Mouse (Mus musculus): ENCODE data around the gene Gfm2. TPM values are rescaled to one million over a fixed set of nuclear protein-coding genes. Genes with fewer than 3 reads are reported as not detected.
A peak's percentile ranks its signal among the peaks of the same experiment; 100 is the strongest.
"Not testable (repeated sequence)": the region's sequence is repeated elsewhere in the genome, so short reads cannot be mapped to it uniquely, and the experiment has no call there.

Gfm2 gene
- total and polyA plus RNA-seq, 2 experiments from 2014 or later, result 21.4 to 23.3 TPM

- Histone ChIP-seq H3K36me3 (ENCODE audit: insufficient read depth, low read length) (0 out of 2 replicates have a peak, but pooled peaks cover 9% of the 10 kb centered on the region), H3K4me3 (ENCODE audit: low read length) (no peak overlapping the region), H3K27me3 (ENCODE audit: insufficient read depth, low read length) (no peaks in the 10 kb centered on the region), H3K4me2 (ENCODE audit: low read depth, low read length) (no peak overlapping the region), H3K4me1 (ENCODE audit: insufficient read depth, low read length) (no peaks in the 10 kb centered on the region), H3K9ac (replicated peaks; ENCODE audit: low read length) (no peak overlapping the region), H3K9me3 (ENCODE audit: low read length) (no peaks in the 10 kb centered on the region), H3K27ac (no peak overlapping the region)
- WGBS, result 89% methylated on average over 4 of the region's 4 CpGs
- no peak for TF ChIP-seq CTCF (IDR thresholded peaks at IDR 0.05; ENCODE audit: low read depth)
- DNase-seq (ENCODE audit: low spot score) (no peak), ATAC-seq (no peak)
These were observed 28.7 kb upstream of the Gfm2 start for GRCm38 (mm10) chr13:97109046-97109445.

- WGBS, result 82% methylated on average over 3 of the region's 3 CpGs
- H3K9ac ChIP-seq (replicated peaks; ENCODE audit: low read length), result no peak overlapping the region
- DNase-seq (ENCODE audit: low spot score), result no peak
- H3K4me3 ChIP-seq (ENCODE audit: low read length), result no peak overlapping the region
- no peaks in the 10 kb centered on the region for H3K9me3 ChIP-seq (ENCODE audit: low read length)
- no peaks in the 10 kb centered on the region for H3K4me1 ChIP-seq (ENCODE audit: insufficient read depth, low read length)
- peaks cover 13% of the 10 kb centered on the region for H3K36me3 ChIP-seq (ENCODE audit: insufficient read depth, low read length)
- no peak overlapping the region for H3K4me2 ChIP-seq (ENCODE audit: low read depth, low read length)
- no peak for TF ChIP-seq CTCF (IDR thresholded peaks at IDR 0.05; ENCODE audit: low read depth)
- no peak for ATAC-seq
- no peaks in the 10 kb centered on the region for H3K27me3 ChIP-seq (ENCODE audit: insufficient read depth, low read length)
- H3K27ac ChIP-seq, result no peak overlapping the region
These were observed 16.4 kb upstream of the Gfm2 start for GRCm38 (mm10) chr13:97121341-97121740.

GRCm38 (mm10) chr13:97129654-97130053 lies 8.1 kb upstream of the Gfm2 start:
- not testable (repeated sequence) for H3K4me3 ChIP-seq (ENCODE audit: low read length); DNase-seq (ENCODE audit: low spot score); H3K4me2 ChIP-seq (ENCODE audit: low read depth, low read length); H3K4me1 ChIP-seq (ENCODE audit: insufficient read depth, low read length); H3K9me3 ChIP-seq (ENCODE audit: low read length); H3K27ac ChIP-seq; ATAC-seq; H3K27me3 ChIP-seq (ENCODE audit: insufficient read depth, low read length); H3K9ac ChIP-seq (replicated peaks; ENCODE audit: low read length)
- WGBS, result 93% methylated on average over 2 of the region's 4 CpGs
- H3K36me3 ChIP-seq (ENCODE audit: insufficient read depth, low read length), result peaks cover 17% of the 10 kb centered on the region

GRCm38 (mm10) chr13:97130413-97130812 lies 7.3 kb upstream of the Gfm2 start:
- not testable (repeated sequence) for H3K4me3 ChIP-seq (ENCODE audit: low read length); H3K4me1 ChIP-seq (ENCODE audit: insufficient read depth, low read length); H3K9ac ChIP-seq (replicated peaks; ENCODE audit: low read length); H3K9me3 ChIP-seq (ENCODE audit: low read length); DNase-seq (ENCODE audit: low spot score); H3K27me3 ChIP-seq (ENCODE audit: insufficient read depth, low read length); ATAC-seq; H3K4me2 ChIP-seq (ENCODE audit: low read depth, low read length); H3K27ac ChIP-seq
- no CpG with 5 or more reads among the region's 2 CpGs for WGBS
- H3K36me3 ChIP-seq (ENCODE audit: insufficient read depth, low read length), result peaks cover 20% of the 10 kb centered on the region

DNA sequence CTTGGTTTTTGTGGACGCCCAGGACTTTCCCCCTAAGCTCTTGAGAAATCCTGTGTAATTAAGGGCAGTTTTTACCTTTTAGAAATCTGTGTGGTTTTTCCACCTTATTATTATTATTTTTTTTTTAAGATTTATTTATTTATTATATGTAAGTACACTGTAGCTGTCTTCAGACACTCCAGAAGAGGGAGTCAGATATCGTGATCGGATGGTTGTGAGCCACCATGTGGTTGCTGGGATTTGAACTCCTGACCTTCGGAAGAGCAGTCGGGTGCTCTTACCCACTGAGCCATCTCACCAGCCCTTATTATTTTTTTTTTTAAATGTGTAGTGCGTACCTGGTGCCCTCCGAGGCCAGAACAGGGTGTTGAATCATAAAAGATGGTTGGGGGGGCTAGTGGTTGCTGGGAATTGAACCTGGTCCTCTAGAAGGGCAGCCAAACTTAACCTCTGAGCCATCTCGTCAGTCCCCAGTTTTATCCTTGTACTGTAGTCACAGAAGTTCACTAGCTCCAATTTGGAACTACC lies 731 bp downstream of the Gfm2 start:
- H3K9me3 ChIP-seq (ENCODE audit: low read length), result not testable (repeated sequence)

DNA sequence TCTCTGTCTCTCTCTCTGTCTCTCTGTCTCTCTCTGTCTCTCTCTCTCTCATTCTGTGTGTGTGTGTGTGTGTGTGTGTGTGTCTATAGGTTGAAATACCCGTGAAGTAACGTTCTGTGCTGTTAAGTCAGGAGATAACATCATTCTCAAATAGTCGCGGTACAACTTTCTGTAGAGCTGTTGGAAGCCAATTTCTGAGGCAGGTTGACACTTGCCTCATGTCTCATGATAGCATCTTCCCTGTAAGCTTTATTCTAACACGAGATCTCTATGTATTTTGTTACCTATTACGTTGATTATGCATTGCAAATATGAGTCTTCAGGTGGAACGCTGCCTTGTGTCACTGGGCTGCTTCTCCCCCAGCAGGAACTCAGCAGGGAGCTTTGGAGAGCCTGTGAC lies 4.6 kb downstream of the Gfm2 start:
- no peak for TF ChIP-seq CTCF (IDR thresholded peaks at IDR 0.05; ENCODE audit: low read depth)
- DNase-seq (ENCODE audit: low spot score) (no peak), ATAC-seq (no peak)
- H3K36me3 ChIP-seq (ENCODE audit: insufficient read depth, low read length), result peaks cover 17% of the 10 kb centered on the region; the same call in 1 of the 2 replicates
- no peak overlapping the region for H3K27ac ChIP-seq
- no peaks in the 10 kb centered on the region for H3K27me3 ChIP-seq (ENCODE audit: insufficient read depth, low read length)
- H3K4me3 ChIP-seq (ENCODE audit: low read length), result no peak overlapping the region
- no peaks in the 10 kb centered on the region for H3K4me1 ChIP-seq (ENCODE audit: insufficient read depth, low read length)
- no peaks in the 10 kb centered on the region for H3K9me3 ChIP-seq (ENCODE audit: low read length)
- H3K4me2 ChIP-seq (ENCODE audit: low read depth, low read length), result no peak overlapping the region
- 89% methylated on average over 7 of the region's 7 CpGs for WGBS
- H3K9ac ChIP-seq (replicated peaks; ENCODE audit: low read length), result no peak overlapping the region

More for the DNA sequence above, 731 bp downstream of the Gfm2 start:
- H3K9ac ChIP-seq (replicated peaks; ENCODE audit: low read length), result peak overlapping the region; percentile 86
- WGBS, result 30% methylated on average over 8 of the region's 8 CpGs
- 0 out of 2 replicates have a peak, but pooled peaks have one; percentile 6 for TF ChIP-seq CTCF (IDR thresholded peaks at IDR 0.05; ENCODE audit: low read depth)
- not testable (repeated sequence) for H3K4me1 ChIP-seq (ENCODE audit: insufficient read depth, low read length); DNase-seq (ENCODE audit: low spot score); ATAC-seq; H3K27me3 ChIP-seq (ENCODE audit: insufficient read depth, low read length); H3K36me3 ChIP-seq (ENCODE audit: insufficient read depth, low read length)
- peak overlapping the region; percentile 93 for H3K27ac ChIP-seq
- peak overlapping the region; percentile 80 for H3K4me2 ChIP-seq (ENCODE audit: low read depth, low read length)
- peak overlapping the region; percentile 91 for H3K4me3 ChIP-seq (ENCODE audit: low read length)

DNA sequence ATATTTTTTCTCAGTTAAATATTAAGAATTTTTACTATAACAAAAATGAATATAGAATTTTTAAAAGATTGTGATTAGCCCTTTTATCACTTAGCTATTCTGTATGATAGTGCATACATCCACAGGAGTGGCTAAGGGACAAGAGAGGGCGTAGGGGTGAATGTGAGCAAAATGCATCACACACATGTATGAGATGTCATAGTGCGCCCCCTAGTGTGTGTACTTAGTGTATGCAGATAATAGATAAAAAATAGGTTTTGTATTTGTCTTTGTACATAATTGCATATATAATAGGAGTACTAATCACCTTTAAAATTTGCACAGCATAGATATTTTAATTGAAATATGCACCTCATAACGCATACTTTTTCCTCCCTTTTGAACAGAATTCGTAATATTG lies 8.1 kb downstream of the Gfm2 start:
- H3K4me3 ChIP-seq (ENCODE audit: low read length), result no peak overlapping the region
- TF ChIP-seq CTCF (IDR thresholded peaks at IDR 0.05; ENCODE audit: low read depth), result peak; percentile 75
- DNase-seq (ENCODE audit: low spot score), result peak; percentile 79
- no peak for ATAC-seq
- peaks cover 34% of the 10 kb centered on the region for H3K36me3 ChIP-seq (ENCODE audit: insufficient read depth, low read length)
- no peaks in the 10 kb centered on the region for H3K4me1 ChIP-seq (ENCODE audit: insufficient read depth, low read length)
- no peaks in the 10 kb centered on the region for H3K27me3 ChIP-seq (ENCODE audit: insufficient read depth, low read length)
- no peak overlapping the region for H3K9ac ChIP-seq (replicated peaks; ENCODE audit: low read length)
- 57% methylated on average over 4 of the region's 4 CpGs for WGBS
- no peak overlapping the region for H3K4me2 ChIP-seq (ENCODE audit: low read depth, low read length)
- no peaks in the 10 kb centered on the region for H3K9me3 ChIP-seq (ENCODE audit: low read length)
- no peak overlapping the region for H3K27ac ChIP-seq

All from hindbrain, postnatal 0 days (tissue).